Mouse (Mus musculus) heart, postnatal 14 days (tissue): Measurements from ENCODE around the gene Lage3. TPM values are rescaled to one million over a fixed set of nuclear protein-coding genes. Genes with fewer than 3 reads are reported as not detected.
"Not testable (repeated sequence)": the region's sequence is repeated elsewhere in the genome, so short reads cannot be mapped to it uniquely, and the experiment has no call there.

Experiments
- DNase-seq, 2 experiments: peaks; one replicate each; pipeline ENCODE4 v3.0.0; 2021 to 2022
- intact Hi-C: fragments of 180-260 bp; cut with DNase I; formaldehyde crosslinking; loops from one replicate; pipeline ENCODE4 v1.15.1; 2025
- long read RNA-seq, 2 experiments: library from polyadenylated mRNA; stranded (forward); transcript quantifications; one replicate each; pipeline ENCODE4 v2.0.0; 2021
- total RNA-seq, 2 experiments: library from RNA; stranded (reverse); gene quantifications; 2 replicates each; pipeline ENCODE4 v1.2.3; 2021

Gene Lage3
- 10 to 100 TPM; 34.7 to 38.3 TPM for total RNA-seq
- long read RNA-seq, experiment 1, transcript Lage3-202 (3 exons, 746 nt), result minor isoform, 6 of 25 reads
- long read RNA-seq, experiment 1, transcript Lage3-201 (3 exons, 761 nt), result major isoform, 16 of 25 reads
- long read RNA-seq, experiment 1, partial matches to known transcripts, result 0 of 25 reads
- long read RNA-seq, experiment 1, other reads (novel, unspliced or antisense), result 3 of 25 reads
- long read RNA-seq, experiment 2, transcript Lage3-201 (3 exons, 761 nt), result major isoform, 23 of 24 reads
- long read RNA-seq, experiment 2, partial matches to known transcripts, result 0 of 24 reads
- long read RNA-seq, experiment 2, other reads (novel, unspliced or antisense), result 1 of 24 reads

DNA sequence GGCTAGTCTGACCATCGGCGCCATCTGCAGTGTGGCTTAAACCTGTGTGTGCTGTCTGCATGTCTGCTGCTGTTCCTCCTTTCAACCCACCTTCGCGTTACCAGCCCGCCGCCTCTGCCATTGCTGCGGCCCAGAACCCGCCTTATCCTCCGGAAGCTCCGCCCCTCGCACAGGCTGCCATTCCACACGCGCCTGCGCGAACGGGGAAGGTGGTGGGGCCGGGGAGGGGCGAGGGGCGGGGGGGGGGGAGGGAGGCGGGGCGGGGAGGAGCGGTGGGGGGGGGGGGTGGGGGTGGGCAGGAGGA lies at the start of gene Lage3:
TSS of gene Lage3 (minus strand) at position 152 of the 304 bp plus-strand sequence.
- peak; percentile 83 to 84 for DNase-seq
- intact Hi-C loops, result loop anchor here (5.0 kb wide), 1 partner anchor 106 kb away; the partner anchor contains the start of gene Flna

DNA sequence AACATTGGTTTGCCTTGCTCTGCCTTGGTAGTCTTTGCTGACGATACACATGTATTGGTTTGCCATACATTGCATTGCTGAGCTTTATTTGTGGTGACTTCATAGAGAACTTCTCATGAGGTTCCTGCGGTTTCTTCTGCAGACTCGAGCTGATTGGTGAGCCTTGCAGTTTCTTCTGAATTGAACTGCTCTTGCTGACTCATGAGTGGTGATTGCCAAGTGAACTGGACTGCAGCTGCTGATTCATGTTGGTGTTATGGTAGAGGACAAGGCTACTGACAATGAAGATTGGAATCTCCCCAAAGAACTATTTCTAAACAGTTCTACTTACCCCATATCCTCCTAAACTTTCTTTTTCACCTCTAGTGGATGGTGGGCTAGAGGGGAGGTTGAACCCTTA lies 46.7 kb upstream of the Lage3 start:
- no peak for DNase-seq
- intact Hi-C loops, result no loop called here

DNA sequence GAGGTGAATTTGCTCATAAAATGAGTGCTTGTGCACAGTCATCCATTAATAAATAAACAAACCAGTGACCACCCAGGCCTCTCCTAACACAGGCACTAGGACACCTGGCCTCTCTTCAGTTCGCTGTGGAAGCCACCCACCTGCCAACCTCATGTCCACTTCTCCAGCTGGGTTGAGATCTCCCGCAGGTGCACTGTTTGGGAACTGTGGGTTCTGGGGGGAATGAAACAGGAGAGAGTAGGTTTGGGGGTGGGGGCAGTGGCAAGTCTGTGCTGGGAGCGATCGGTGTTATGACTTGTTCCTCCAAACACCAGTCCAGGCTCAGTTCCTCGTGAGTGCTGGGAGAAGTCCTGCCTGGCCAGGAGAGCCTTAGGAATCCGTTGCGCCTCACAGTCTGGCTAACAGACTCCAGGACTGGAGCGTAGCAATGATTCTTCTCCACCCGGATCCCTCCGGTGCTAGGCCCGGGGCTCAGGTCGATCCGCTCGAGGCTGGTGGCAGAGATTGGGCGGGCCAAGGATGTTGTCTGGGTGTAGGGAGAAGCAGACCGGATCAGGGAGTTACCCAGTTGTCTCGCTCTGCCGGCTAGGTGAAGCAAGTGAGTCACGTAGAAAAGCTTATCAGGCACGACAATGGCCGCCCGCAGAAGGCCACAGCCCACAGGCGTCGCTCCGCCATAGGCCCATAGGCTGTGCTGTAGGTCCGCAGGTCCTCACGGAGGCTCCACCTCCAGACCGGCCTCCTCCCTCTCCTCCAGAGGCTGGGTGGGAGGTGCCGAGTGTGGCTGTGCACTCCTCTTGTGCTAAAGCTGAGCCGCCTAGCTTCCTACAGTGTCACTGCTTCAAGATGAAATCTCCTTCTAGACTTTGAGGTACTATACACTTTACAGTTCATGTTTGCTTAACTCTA lies 39.4 kb upstream of the Lage3 start, which contains the start of the genes Fam3a and Ikbkg:
TSS of gene Fam3a (minus strand) at position 738 of the 909 bp plus-strand sequence.
TSS of gene Ikbkg (plus strand) at position 756 of the 909 bp plus-strand sequence.
- intact Hi-C loops, result loop anchor here (5.0 kb wide), 1 partner anchor 145 kb away; the partner anchor contains the start of gene Flna
- DNase-seq, result peak; percentile 77 to 79

DNA sequence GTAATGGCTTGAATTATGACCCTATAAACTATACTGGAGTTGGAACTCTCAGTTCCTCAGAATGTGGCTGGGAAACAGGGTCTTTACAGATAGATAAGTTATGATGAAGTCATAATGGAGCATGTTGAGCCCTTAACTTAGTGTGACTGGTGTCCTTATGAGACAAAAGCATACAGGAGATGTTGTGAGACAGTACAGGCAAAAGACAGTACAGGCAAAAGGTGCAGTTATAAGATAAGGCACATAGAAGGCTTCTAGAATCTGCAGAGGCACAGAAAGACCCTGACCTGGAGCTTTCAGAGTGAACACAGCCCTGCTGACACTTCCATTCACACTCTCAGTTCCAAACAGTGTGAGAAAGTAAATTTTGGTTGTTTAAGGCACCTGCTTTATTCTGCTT lies 34.7 kb upstream of the Lage3 start:
- DNase-seq, result no peak
- intact Hi-C loops, result no loop called here

DNA sequence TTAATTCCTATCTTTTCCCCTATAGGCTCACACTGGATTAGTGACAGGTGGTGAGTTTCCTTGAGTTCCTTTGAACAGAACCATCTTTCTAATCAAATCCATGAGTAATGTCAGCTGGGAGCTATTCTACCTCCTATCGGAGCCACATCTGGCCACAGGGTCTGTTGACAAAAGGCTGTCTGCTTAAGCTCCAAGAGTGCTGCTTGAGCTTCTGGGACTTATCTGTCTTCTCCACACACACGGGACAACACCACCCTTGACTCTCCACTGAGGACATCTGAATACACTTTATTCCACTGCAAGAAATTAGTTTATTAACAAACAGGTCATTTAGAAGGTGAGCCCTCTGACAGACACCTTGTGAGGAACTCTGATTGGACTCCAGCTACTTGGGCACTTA lies 31.0 kb upstream of the Lage3 start:
- intact Hi-C loops, result no loop called here
- DNase-seq, result no peak

DNA sequence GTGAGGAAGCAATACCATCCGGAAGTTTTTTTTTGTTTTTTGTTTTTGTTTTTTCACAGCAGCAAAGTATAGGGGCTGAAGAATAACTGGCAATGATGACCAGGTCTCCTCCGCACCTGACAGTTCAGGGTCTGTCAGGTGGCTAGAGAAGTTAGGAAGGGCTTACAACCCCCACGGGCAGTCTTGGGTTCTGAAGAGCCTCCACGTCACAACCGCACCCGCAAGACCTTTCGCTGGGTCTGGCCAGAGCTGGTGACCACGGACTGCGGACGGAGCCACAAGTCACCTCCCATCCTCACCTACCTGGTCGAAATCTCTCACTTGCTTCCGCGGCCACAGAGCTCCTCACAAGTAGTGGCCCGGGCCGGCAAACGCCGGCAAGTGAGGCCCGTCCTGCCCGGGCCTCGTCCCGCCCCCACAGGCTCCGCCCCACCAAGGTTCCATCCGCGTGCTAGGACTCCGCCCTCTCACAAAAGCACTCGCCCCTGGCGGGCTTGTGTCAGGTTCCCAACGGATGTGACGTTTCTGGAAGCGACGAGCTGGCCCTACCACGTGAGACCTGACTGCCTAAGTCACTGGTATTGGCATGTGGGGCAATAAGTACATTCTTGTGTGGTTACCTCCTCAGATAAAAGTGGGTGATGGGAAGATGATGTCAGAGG lies 19.6 kb upstream of the Lage3 start, which contains the start of the genes Ubl4a and Slc10a3:
TSS of gene Ubl4a (minus strand) at position 331 of the 662 bp plus-strand sequence.
TSS of gene Slc10a3 (minus strand) at position 462 of the 662 bp plus-strand sequence.
- intact Hi-C loops, result no loop called here
- DNase-seq, result peak; percentile 82 to 89

DNA sequence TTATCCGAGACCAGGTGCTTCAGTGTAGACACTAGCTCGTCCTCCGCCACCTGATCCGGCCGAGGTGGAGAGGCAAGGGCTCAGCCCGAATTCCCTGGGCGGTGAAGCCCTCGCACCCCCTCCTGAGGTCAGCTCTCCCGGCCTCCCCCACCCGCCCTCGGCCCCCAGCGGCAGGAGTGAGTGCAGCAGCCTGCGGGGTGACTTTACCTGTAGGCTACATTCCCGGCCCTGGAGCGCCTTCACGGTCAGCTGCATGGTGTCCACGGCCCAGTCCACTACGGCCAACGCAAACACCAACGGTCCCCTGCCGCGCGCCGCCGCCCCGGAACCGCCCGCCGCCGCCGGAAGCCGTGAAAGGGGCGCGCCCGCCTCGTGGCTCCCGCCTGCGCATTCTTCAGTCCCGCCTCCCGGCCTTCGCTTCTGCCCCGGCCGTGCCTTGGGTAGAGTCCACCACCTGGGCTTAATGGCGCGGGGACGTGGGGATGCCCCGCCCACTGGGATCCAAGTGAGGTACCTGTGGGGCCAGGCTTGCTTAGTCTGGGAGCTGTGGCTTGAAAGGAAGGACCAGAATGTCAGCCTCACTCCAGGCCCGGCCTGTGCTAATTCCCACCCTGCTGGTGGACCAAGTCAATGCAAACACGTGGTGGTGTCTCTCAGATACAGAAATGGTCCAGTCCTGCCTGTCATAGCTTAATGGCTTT lies 14.9 kb upstream of the Lage3 start:
- DNase-seq, result peak; percentile 77 to 78
- intact Hi-C loops, result loop anchor here (5.0 kb wide), 1 partner anchor 51 kb away; no protein-coding TSS in a partner anchor

DNA sequence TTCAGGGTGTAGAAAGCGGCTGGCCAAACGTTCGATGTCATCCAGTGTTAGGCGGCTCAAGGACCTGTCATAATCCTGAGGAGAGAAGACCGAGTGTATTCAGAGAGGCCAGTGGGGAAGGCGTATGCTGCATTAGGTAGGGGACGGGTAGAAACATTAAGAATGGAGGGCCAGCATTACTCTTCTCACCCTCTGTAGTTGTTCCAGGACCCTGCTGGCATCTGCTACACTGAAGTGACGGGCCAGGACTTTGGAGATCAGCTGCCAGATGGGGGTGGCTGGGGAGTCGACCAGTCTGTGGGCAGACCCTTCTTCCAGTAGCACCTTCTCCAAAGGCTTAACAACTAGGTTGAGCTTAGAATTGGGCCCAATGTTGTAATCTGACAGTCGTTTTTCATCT lies 14.1 kb upstream of the Lage3 start:
- DNase-seq, result no peak
- intact Hi-C loops, result loop anchor here (5.0 kb wide), 1 partner anchor 50 kb away; no protein-coding TSS in a partner anchor

DNA sequence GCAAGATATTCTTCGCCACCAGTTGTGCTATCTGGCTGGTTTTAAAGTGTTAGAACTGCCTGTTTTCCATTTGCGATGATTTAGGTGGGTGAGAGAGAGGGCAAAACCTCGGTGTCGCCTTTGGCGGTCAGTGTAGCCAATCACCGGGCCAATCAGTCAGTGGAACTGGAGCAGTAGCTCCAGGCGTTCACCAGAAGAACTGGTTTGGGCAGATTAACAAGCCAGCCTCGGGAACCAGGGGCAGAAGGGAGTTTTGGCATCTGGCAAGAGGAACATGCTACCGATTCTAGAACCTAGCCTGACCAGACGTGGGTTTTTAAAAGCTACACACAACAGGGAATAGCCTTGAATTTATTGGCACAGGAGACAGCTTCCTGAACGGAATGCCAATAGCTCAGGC lies 5.8 kb upstream of the Lage3 start:
- no peak for DNase-seq
- intact Hi-C loops, result no loop called here

DNA sequence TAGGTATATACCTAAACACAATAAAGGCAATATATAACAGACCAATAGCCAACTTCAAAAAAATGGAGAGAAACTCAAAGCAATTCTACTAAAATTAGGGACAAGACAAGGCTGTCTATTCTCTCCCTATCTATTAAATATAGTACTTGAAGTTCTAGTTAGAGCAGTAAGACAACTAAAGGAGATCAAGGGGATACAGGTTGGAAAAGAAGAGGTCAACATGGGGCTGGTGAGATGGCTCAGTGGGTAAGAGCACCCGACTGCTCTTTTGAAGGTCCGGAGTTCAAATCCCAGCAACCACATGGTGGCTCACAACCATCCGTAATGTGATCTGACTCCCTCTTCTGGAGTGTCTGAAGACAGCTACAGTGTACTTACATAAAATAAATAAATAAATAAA lies 3.7 kb upstream of the Lage3 start:
- intact Hi-C loops, DNase-seq: not testable (repeated sequence)

DNA sequence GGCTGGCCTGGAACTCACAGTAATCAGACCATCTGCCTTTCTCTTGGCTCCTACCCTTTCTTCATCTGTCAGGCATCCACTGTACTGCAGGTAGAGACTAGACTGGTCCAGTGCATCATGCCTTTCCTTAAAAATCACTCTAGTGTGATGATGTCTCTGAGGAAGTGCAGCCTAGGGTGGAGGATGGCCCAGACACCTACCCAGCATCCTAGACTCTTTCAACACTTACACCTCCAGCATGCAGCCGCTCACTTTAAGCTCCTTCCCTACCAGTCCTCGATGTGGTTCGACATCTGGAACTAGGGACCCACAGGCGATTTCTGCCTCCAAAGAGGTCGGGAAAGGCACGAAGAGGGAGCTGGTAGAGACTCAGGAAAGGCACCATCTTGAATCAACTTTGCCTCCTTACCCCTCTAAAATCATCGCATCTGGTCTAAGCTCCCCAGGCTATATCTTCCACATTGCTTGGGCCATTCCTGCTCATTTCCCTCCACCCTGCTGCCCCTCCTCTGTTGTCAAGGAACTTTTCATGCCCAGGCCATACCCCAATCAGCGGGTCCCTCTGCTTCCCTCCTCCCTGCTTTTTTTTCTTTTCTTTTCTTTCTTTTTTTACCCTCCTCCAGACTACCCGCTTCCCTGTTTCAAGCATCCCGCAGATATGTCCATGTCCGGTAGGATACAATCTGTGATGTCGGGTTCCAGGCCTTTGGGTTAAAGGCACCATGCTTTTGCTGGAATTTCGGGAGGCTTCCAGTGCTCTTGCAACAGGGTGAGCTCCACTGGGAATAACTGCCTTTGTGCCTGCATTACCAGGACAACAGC lies 562 bp downstream of the Lage3 start:
- DNase-seq, result no peak
- intact Hi-C loops, result loop anchor here (5.0 kb wide), 1 partner anchor 106 kb away; the partner anchor contains the start of gene Flna

DNA sequence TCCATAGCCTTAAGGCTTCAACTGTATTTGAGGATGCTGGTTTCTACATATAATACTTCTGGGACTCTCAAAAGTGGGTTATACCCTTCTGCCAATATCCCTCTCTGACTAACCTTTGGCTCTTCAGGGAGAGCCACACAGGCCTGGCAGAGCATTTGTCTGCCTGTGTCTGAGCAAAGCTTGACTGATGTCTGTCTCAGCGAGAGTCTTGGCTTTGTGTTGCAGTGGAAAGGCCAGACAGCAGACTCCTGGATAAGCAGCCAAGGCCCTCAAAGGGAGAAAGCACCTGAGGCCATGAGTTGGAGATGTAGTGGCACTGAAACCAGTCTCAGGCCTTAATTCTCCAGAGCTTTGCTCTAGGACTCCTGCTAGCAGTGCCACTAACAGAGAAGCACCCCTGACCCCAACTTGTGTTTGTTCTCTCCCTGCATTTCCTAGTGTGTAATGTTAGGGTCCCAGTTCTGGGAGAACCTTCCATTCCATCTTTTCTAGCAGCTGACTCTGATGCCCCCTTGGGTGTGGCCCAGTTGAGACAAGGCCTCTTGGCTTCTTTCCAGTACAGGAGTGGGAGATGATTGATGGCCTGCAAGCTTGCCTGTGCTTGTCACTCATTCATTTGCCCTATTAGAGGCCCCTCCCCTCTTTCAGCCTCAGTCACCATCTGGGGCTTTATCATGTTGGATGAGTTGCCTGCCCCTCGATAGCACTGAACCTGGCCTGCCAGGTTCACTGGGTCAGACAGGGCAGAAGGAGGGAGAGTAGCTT lies 23.1 kb downstream of the Lage3 start:
- intact Hi-C loops, result no loop called here
- DNase-seq, result no peak

DNA sequence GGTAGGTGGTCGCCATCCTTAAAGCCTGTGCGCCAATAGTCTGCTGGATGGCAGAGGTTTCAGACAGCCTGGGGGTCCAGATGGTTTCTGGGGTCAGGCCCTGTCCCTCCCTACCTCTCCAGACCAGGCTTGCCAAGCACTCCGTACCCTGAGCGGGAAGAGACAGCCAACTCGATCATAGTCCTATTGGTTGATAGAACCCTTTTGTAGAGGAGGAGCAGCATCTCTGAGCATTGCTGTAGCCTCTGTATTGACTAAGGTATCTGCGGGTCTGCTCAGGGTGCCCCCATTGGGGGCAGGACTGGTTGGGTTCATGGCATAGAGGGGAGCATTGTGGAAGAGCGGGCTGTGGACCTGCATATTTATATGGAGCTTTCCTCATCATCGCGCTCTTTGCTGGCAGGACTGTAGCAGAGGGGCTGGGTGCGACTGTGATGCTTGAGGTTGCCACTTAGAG lies 24.2 kb downstream of the Lage3 start:
- DNase-seq, result no peak
- intact Hi-C loops, result no loop called here

DNA sequence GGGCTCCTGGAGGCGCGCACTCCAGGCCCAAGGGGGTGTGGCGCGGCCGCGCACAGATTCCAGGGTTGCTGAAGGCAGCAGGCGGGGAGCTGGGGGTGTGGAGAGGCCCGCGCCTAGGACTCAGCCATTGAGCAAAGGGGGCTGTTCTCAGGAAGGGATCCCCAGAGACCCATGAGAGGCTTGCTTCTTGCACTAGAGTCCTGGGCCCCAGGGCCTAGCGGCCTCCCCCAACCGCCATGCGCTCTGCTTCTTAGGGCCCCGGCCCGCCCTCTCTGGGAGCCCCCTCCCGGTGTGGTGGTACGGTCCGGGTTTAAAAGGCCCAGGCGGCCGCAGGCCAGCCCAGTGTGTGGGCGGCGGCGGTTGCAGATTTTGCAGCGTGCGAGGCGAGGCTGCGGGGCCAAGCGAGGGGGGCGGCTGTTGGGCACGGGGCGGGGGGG lies 24.7 kb downstream of the Lage3 start, which contains the start of gene Plxna3:
TSS of gene Plxna3 (plus strand) at position 342 of the 437 bp plus-strand sequence.
- peak; percentile 69 to 72 for DNase-seq
- intact Hi-C loops, result no loop called here

DNA sequence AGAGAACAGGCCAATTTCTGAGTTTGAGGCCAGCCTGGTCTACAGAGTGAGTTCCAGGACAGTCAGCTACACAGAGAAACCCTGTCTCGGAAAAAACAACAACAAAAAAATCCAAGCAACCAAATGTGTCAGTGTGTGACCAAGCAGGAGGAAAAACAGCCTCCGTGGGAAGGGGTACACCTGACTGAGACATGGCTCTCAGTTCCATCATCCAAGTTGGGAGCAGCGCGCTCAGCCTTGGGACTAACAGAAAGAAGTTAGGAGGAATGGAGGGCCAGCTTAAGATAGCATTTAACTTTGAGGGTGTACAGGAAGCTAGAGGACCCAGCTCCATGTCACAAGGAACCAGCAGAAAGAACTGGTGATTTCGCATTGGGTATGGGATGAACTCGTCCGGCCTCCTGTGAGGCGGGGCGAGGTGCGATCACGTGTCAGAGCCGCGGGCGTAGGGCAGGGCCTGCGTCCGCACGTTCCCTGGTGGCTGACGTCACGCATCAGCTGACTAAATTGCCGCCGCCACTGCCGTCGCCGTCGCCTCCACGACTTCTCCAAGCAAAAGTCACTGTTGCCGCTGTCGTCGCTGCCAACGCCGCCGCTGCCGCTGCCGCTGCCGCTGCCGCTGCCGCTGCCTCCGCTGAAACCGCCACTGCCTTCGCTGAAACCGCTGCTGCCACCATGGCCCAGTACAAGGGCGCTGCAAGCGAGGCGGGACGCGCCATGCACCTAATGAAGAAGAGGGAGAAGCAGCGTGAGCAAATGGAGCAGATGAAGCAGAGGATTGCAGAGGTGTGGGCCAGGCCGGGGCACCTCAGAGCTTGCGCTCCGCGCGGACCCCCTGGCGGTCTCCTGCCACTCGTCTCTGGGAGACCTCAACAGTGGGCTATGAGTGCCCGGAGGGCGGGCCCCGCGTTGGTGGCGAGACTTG lies 40.6 kb downstream of the Lage3 start, which contains the start of gene Fam50a:
TSS of gene Fam50a (plus strand) at position 494 of the 925 bp plus-strand sequence.
- intact Hi-C loops, result no loop called here
- peak; percentile 86 to 87 for DNase-seq

DNA sequence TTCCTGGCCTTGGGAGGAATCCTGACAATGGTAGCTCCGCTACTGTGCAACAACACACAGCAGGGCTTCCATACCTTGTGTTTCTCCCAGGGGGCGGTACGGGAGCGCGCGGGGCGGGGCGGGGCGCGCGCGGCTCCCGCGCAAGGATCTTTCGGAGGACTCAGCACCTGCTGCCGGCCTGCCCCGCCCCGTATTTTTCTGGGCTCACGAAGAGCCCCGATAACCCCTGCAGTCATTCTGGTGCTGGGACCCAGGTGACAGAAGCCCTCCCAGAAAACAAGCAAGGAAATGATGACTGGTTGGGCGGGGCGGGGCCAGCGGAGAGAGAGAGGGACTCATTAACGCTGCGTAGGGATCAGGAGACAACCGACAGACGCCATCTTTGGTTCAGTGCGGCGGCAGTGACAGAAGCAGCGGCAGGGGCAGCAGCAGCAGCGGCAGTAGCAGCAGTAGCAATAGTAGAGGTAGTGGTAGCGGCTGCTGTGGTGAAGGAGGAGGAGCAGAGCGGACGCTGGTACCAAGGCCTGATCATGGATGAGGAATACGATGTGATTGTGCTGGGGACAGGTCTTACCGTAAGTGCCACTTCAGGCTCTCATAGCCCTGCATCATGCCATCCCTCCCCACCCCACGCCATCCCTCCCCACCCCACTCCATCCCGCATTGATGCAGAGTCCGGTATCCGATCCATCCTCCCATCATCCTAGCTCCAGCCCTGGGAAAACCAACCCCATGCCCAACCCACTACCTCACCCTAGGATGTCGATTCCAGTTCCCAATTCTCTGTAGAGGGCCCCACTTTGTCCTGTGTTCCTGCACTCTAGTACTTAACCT lies 48.3 kb downstream of the Lage3 start, which contains the start of gene Gdi1:
TSS of gene Gdi1 (plus strand) at position 132 of the 834 bp plus-strand sequence.
- DNase-seq, result peak; percentile 73 to 77
- intact Hi-C loops, result no loop called here
